Mouse (Mus musculus): ENCODE results near the gene Hecw2. TPM values are rescaled to one million over a fixed set of nuclear protein-coding genes. Genes with fewer than 3 reads are reported as not detected.

Hecw2 gene
- polyA plus RNA-seq (2016; fragmentation: Nextera tagmentation; extraction: Ambion mirVana), result 0.99 and 1.3 TPM in 2 replicates

- no peak for ATAC-seq
- Histone ChIP-seq H3K4me1 (no peaks in the 10 kb centered on the region), H3K36me3 (no peaks in the 10 kb centered on the region), H3K4me2 (peak within 1 kb of the TSS; percentile 75), H3K9ac (peak within 1 kb of the TSS; percentile 39; the same call in 1 of the 2 replicates), H3K27ac (no peak within 1 kb of the TSS), H3K27me3 (replicated peaks) (peaks cover 54% of the 10 kb centered on the region), H3K4me3 (peak within 1 kb of the TSS; percentile 60), H3K9me3 (replicated peaks) (no peaks in the 10 kb centered on the region)
- WGBS (ENCODE audit: insufficient replicate concordance), result 2% methylated on average over 27 of the region's 38 CpGs
Measured at GRCm38 (mm10) chr1:54194954-54195305, at the start of gene Hecw2. Hecw2 (minus strand) TSS chr1:54195168.

- no peaks in the 10 kb centered on the region for H3K9me3 ChIP-seq (replicated peaks)
- no peak for ATAC-seq
- no peaks in the 10 kb centered on the region for H3K36me3 ChIP-seq
- no peak overlapping the region for H3K4me2 ChIP-seq
- no peak overlapping the region for H3K4me3 ChIP-seq
- H3K27me3 ChIP-seq (replicated peaks), result no peaks in the 10 kb centered on the region
- 77% methylated on average over 4 of the region's 4 CpGs for WGBS (ENCODE audit: insufficient replicate concordance)
- no peaks in the 10 kb centered on the region for H3K4me1 ChIP-seq
- H3K9ac ChIP-seq, result no peak overlapping the region
- H3K27ac ChIP-seq, result no peak overlapping the region
Measured at GRCm38 (mm10) chr1:54242722-54243121, 47.8 kb upstream of the Hecw2 start.

- no peaks in the 10 kb centered on the region for H3K36me3 ChIP-seq
- no peaks in the 10 kb centered on the region for H3K27me3 ChIP-seq (replicated peaks)
- no peak overlapping the region for H3K4me2 ChIP-seq
- WGBS (ENCODE audit: insufficient replicate concordance), result 78% methylated on average over 3 of the region's 3 CpGs
- no peaks in the 10 kb centered on the region for H3K4me1 ChIP-seq
- H3K9ac ChIP-seq, result no peak overlapping the region
- no peak for ATAC-seq
- no peaks in the 10 kb centered on the region for H3K9me3 ChIP-seq (replicated peaks)
- H3K27ac ChIP-seq, result no peak overlapping the region
- no peak overlapping the region for H3K4me3 ChIP-seq
Measured at GRCm38 (mm10) chr1:54220273-54220672, 25.3 kb upstream of the Hecw2 start.

- H3K27me3 ChIP-seq (replicated peaks), result peaks cover 54% of the 10 kb centered on the region
- H3K36me3 ChIP-seq, result no peaks in the 10 kb centered on the region
- H3K9ac ChIP-seq, result peak overlapping the region; percentile 39; the same call in 1 of the 2 replicates
- WGBS (ENCODE audit: insufficient replicate concordance), result 2% methylated on average over 85 of the region's 104 CpGs
- H3K27ac ChIP-seq, result no peak overlapping the region
- no peaks in the 10 kb centered on the region for H3K9me3 ChIP-seq (replicated peaks)
- no peak for ATAC-seq
- H3K4me3 ChIP-seq, result peak overlapping the region; percentile 60
- H3K4me2 ChIP-seq, result peak overlapping the region; percentile 75
- no peaks in the 10 kb centered on the region for H3K4me1 ChIP-seq
Measured at GRCm38 (mm10) chr1:54194183-54194953, 600 bp downstream of the Hecw2 start.

- Histone ChIP-seq H3K27ac (no peak overlapping the region), H3K9ac (no peak overlapping the region), H3K4me2 (no peak overlapping the region), H3K4me1 (no peaks in the 10 kb centered on the region), H3K36me3 (no peaks in the 10 kb centered on the region), H3K27me3 (replicated peaks) (peaks cover 54% of the 10 kb centered on the region), H3K4me3 (no peak overlapping the region), H3K9me3 (replicated peaks) (no peaks in the 10 kb centered on the region)
- WGBS (ENCODE audit: insufficient replicate concordance), result 45% methylated on average over 7 of the region's 7 CpGs
- no peak for ATAC-seq
Measured at GRCm38 (mm10) chr1:54193191-54193770, 1.7 kb downstream of the Hecw2 start.

GRCm38 (mm10) chr1:54187579-54187978, 7.4 kb downstream of the Hecw2 start:
- H3K4me2 ChIP-seq, result no peak overlapping the region
- WGBS (ENCODE audit: insufficient replicate concordance), result 49% methylated on average over 4 of the region's 4 CpGs
- no peak for ATAC-seq
- H3K27me3 ChIP-seq (replicated peaks), result peaks cover 7% of the 10 kb centered on the region; the same call in 1 of the 2 replicates
- no peak overlapping the region for H3K4me3 ChIP-seq
- no peak overlapping the region for H3K9ac ChIP-seq
- H3K4me1 ChIP-seq, result peaks cover 7% of the 10 kb centered on the region
- H3K9me3 ChIP-seq (replicated peaks), result no peaks in the 10 kb centered on the region
- H3K36me3 ChIP-seq, result no peaks in the 10 kb centered on the region
- H3K27ac ChIP-seq, result no peak overlapping the region

- H3K27ac ChIP-seq, result no peak overlapping the region
- H3K27me3 ChIP-seq (replicated peaks), result no peaks in the 10 kb centered on the region
- no peak overlapping the region for H3K4me3 ChIP-seq
- WGBS (ENCODE audit: insufficient replicate concordance), result 13% methylated on average over 3 of the region's 3 CpGs
- no peaks in the 10 kb centered on the region for H3K9me3 ChIP-seq (replicated peaks)
- H3K4me2 ChIP-seq, result no peak overlapping the region
- no peaks in the 10 kb centered on the region for H3K36me3 ChIP-seq
- peak; percentile 69 for ATAC-seq
- peaks cover 7% of the 10 kb centered on the region for H3K4me1 ChIP-seq
- H3K9ac ChIP-seq, result no peak overlapping the region
Measured at GRCm38 (mm10) chr1:54186347-54186746, 8.6 kb downstream of the Hecw2 start.

- Histone ChIP-seq H3K9ac (no peak overlapping the region), H3K27me3 (replicated peaks) (no peaks in the 10 kb centered on the region), H3K4me2 (no peak overlapping the region), H3K36me3 (no peaks in the 10 kb centered on the region), H3K4me1 (no peaks in the 10 kb centered on the region), H3K27ac (no peak overlapping the region), H3K4me3 (no peak overlapping the region), H3K9me3 (replicated peaks) (no peaks in the 10 kb centered on the region)
- ATAC-seq, result no peak
- WGBS (ENCODE audit: insufficient replicate concordance), result 11% methylated on average over 1 of the region's 2 CpGs
Measured at GRCm38 (mm10) chr1:54180663-54181062, 14.3 kb downstream of the Hecw2 start.

- Histone ChIP-seq H3K27ac (no peak overlapping the region), H3K4me3 (no peak overlapping the region), H3K9ac (no peak overlapping the region), H3K36me3 (no peaks in the 10 kb centered on the region), H3K4me2 (no peak overlapping the region), H3K9me3 (replicated peaks) (no peaks in the 10 kb centered on the region), H3K27me3 (replicated peaks) (no peaks in the 10 kb centered on the region), H3K4me1 (no peaks in the 10 kb centered on the region)
- WGBS (ENCODE audit: insufficient replicate concordance), result 74% methylated on average over 7 of the region's 7 CpGs
- ATAC-seq, result no peak
Measured at GRCm38 (mm10) chr1:54179179-54179578, 15.8 kb downstream of the Hecw2 start.

- Histone ChIP-seq H3K9ac (no peak overlapping the region), H3K4me2 (no peak overlapping the region), H3K4me3 (no peak overlapping the region), H3K36me3 (no peaks in the 10 kb centered on the region), H3K27me3 (replicated peaks) (no peaks in the 10 kb centered on the region), H3K9me3 (replicated peaks) (no peaks in the 10 kb centered on the region), H3K27ac (no peak overlapping the region), H3K4me1 (no peaks in the 10 kb centered on the region)
- ATAC-seq, result no peak
- 65% methylated on average over 2 of the region's 2 CpGs for WGBS (ENCODE audit: insufficient replicate concordance)
Measured at GRCm38 (mm10) chr1:54176592-54176991, 18.4 kb downstream of the Hecw2 start.

GRCm38 (mm10) chr1:54168014-54168413, 27.0 kb downstream of the Hecw2 start:
- Histone ChIP-seq H3K27ac (no peak overlapping the region), H3K9ac (no peak overlapping the region), H3K27me3 (replicated peaks) (no peaks in the 10 kb centered on the region), H3K4me2 (no peak overlapping the region), H3K36me3 (no peaks in the 10 kb centered on the region), H3K4me3 (no peak overlapping the region), H3K4me1 (no peaks in the 10 kb centered on the region), H3K9me3 (replicated peaks) (no peaks in the 10 kb centered on the region)
- 66% methylated on average over 3 of the region's 3 CpGs for WGBS (ENCODE audit: insufficient replicate concordance)
- no peak for ATAC-seq

GRCm38 (mm10) chr1:54159531-54159930, 35.4 kb downstream of the Hecw2 start:
- WGBS (ENCODE audit: insufficient replicate concordance), result 52% methylated on average over 1 of the region's 1 CpGs
- ATAC-seq, result no peak
- H3K4me2 ChIP-seq, result no peak overlapping the region
- no peaks in the 10 kb centered on the region for H3K9me3 ChIP-seq (replicated peaks)
- H3K4me3 ChIP-seq, result no peak overlapping the region
- H3K27ac ChIP-seq, result no peak overlapping the region
- no peaks in the 10 kb centered on the region for H3K27me3 ChIP-seq (replicated peaks)
- no peak overlapping the region for H3K9ac ChIP-seq
- H3K36me3 ChIP-seq, result no peaks in the 10 kb centered on the region
- H3K4me1 ChIP-seq, result no peaks in the 10 kb centered on the region

Data from liver, embryonic 12.5 days (tissue).